Mouse (Mus musculus): Measurements from ENCODE around the gene Tnk2.

The Tnk2 gene

DNA sequence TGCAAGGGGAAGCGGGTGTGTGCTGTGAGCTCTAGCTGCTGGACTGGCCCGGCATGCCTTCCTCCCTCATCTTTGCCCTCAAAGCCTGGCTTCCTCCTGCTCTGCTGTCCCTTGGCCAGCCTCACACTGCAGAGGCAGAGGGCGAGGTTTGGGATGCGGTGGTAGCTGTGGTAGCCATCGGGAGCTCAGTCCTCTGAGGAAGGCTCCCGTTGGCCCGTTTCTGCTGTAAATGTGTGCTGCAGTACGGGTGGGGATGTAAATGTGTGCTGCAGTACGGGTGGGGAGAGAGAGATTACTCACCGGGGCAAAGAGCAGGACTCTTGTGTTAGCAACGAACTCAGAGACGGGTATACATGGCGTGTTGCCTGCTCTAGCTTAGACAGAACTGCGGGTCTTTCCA, 35.1 kb downstream of the Tnk2 start:
- no peak for DNase-seq (ENCODE audit: low spot score)

GRCm38 (mm10) chr16:32679976-32680375, 36.3 kb downstream of the Tnk2 start:
- no peak for DNase-seq (ENCODE audit: low spot score)

- DNase-seq (ENCODE audit: low spot score), result no peak
Observed at GRCm38 (mm10) chr16:32680806-32681205, 37.1 kb downstream of the Tnk2 start.

GRCm38 (mm10) chr16:32682194-32682593, 38.5 kb downstream of the Tnk2 start:
- DNase-seq (ENCODE audit: low spot score), result peak; percentile 90

GRCm38 (mm10) chr16:32682841-32683240, 39.2 kb downstream of the Tnk2 start:
- no peak for DNase-seq (ENCODE audit: low spot score)

DNA sequence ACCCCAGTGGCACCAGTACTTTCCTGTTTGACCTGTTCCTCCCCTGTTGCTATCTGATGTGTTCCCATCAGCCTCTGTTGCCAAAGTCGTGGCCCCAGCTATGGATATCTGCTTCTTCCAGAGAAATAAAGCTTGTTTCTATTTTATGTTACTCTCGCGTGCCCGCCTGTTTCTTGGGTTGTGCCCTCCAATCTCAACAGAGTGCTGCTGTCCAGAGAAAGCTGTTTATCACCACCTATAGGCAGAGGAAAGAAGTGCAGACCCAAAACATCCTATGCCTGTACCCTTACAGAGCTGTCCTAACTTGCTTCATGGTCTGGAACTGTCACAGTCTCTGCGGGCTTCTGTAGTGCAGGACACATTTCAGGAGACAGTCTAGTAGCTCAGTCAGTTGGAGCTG, 39.7 kb downstream of the Tnk2 start:
- peak; percentile 75 for DNase-seq (ENCODE audit: low spot score)

- no peak for DNase-seq (ENCODE audit: low spot score)
Observed at GRCm38 (mm10) chr16:32685405-32685804, 41.7 kb downstream of the Tnk2 start.

- no peak for DNase-seq (ENCODE audit: low spot score)
Observed at GRCm38 (mm10) chr16:32685998-32686397, 42.3 kb downstream of the Tnk2 start.

DNA sequence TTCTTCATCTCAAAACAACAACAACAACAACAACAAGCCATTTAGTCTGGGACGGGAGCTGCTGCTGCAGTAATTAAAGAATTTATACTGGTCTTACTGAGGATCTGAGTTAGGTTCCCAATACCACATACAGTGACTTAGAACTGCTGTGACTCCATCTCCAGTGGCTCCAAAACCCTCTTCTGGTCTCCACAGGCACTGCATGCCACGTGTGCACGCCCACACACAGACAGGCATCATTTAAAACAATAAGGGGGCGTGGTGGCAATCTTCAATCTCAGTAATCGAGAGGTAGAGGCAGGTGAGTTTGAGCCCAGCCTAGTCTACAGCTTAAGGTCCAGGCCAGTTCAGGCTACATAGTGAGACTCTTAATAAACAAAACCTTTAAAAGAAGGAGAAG, 43.5 kb downstream of the Tnk2 start:
- DNase-seq (ENCODE audit: low spot score), result no peak

- no peak for DNase-seq (ENCODE audit: low spot score)
Observed at GRCm38 (mm10) chr16:32688770-32689169, 45.1 kb downstream of the Tnk2 start.

DNA sequence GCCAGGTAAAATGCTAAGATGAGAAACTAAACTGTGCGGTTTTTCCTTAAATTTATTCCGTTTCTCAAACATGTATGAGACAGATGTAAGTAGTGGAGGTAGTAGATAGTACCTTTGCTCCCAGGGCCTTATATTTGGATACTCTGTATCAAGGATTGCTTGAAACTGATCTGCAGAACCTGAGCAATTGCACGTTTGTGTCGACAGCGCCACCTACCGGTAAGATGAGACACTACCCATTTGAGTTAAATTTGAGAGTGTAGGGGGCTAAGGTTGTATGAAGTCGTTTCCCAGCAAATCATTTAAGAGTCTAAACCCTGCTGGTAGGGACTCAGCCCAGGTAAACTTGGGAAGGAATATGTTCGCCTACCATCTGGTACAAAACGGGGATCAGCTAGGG, 45.8 kb downstream of the Tnk2 start:
- peak; percentile 88 for DNase-seq (ENCODE audit: low spot score)

GRCm38 (mm10) chr16:32696841-32697464, 53.3 kb downstream of the Tnk2 start:
- peak; percentile 75 for DNase-seq (ENCODE audit: low spot score)

DNA sequence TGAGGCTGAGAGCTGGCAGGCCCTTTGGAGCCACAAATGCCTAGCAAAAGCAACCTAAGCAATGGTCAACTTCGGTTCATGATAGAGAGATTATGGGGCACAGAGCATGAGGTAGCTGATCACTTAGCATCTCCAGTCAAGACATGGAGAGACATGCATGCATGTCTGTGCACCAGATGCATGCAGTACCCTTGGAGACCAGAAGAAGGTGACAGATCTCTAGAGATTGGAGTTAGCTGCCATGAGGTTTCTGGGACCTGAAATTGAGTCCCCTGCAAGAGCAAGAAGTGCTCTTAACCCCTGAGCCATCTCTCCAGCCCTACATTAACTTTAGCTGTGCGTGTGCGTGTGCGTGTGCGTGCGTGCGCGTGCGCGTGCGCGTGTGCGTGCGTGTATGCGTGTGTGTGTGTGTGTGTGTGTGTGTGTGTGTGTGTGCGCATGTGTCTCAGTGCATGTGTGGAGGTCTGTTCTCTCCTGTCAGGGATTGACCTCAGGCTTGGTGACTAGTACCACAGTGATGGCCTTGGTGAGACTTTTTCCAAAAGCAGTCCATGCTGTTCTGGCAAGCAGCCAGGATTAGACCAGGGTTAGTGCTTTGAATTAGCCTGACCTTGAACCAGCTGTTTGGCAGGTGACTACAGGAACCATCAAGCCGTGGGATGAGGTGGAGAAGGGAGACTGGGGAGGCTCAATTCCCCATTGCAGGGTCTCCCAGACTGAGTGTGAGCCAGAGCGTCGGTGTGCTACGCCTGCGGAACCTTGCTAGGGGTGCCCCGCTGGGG, 54.2 kb downstream of the Tnk2 start:
- DNase-seq (ENCODE audit: low spot score), result no peak

DNA sequence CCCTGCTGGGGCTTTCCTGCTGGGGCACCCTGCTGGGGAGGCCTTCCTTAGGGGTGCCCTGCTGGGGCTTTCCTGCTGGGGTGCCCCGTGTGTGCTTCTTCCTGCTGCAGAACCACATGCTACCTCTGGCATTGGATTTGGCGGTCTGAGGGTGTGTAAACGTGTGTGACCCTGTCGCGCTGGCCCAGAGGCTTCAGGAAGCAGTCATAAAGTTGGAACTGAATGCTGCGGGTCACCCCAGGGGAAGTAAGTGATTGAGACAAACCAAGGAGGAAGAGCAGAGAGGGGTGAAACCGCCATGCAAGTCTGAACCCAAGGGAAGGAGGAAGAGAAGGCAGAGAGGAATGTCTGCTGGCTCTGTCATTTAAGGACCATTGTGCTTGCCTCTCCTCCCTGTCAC, 54.9 kb downstream of the Tnk2 start:
- DNase-seq (ENCODE audit: low spot score), result no peak

- peak; percentile 45 for DNase-seq (ENCODE audit: low spot score)
Observed at GRCm38 (mm10) chr16:32703312-32703912, 59.7 kb downstream of the Tnk2 start.

DNA sequence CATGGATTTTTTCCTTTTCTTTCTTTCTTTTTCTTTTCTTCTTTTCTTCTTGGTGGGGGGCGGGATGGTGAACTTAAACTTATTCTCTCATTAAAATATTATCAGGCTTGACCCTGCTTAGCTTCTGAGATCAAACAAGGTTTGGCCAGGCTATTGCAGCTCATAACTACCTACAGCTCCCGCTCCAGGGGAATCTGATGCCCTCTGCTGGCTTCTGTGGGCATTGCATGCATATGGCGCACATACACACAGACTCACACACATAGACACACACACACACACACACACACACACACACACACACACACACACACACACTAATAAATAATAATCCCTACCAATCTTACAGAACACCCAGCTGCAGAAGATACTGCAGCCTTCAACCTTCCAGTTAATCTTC, 61.9 kb downstream of the Tnk2 start:
- DNase-seq (ENCODE audit: low spot score), result no peak

- DNase-seq (ENCODE audit: low spot score), result no peak
Observed at GRCm38 (mm10) chr16:32707111-32707823, 63.6 kb downstream of the Tnk2 start.

GRCm38 (mm10) chr16:32707824-32708456, 64.3 kb downstream of the Tnk2 start:
- no peak for DNase-seq (ENCODE audit: low spot score)

- no peak for DNase-seq (ENCODE audit: low spot score)
Observed at GRCm38 (mm10) chr16:32708457-32709033, 64.9 kb downstream of the Tnk2 start.

DNA sequence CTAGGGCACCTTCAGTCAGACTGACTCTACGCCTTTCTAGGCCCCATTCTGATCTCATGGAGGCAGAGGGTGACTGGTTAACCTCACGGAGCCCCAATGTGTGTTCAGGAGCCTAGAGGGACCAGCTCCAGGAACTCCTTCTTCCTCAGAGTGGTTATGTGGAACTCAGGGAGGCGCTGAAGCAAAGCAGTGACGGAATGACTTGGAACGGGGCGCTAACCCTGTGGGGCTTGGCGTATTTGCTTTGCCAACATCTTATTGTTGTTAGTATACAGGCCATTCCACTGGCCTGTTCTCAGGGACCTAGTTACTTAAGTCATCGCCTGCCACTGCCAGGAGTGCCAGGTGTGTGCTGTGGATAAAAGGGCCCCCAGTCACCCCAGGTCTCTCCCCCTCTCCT, 65.4 kb downstream of the Tnk2 start:
- DNase-seq (ENCODE audit: low spot score), result no peak

DNA sequence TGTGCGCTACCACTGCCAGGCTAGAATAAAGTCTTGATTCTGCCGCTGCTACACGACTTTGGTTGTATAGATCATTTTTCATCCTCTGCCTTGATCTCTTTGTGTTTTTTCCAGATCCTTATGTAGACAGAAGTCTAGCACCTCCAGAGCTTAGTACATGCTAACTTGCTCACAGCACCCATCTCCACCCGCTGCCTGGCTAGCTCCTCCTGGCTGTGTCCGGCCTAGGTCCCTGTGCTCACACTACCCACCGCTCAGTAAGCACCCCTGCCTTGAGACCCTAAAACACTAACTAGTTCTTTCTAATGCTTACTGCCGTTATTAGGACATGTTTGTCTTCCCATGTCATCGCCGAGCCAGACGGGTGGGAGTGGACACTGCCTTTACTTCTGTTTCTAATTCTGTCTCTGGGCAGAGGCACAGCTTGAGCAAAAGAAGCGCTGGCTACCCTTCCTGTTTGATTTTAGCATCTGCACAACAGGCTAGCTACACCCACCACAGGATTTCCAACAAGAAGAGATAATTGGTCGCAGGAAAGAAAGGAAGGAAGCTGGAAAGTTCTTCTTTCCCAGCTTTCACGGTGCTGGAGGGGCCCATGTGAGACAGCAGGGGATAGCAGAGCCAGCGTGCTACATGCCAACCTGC, 66.9 kb downstream of the Tnk2 start:
- no peak for DNase-seq (ENCODE audit: low spot score)

Data from embryo, embryonic 10.5 days (tissue).